Mouse (Mus musculus): ENCODE measurements around the gene Dnajb13.
A peak's percentile ranks its signal among the peaks of the same experiment; 100 is the strongest.

Gene Dnajb13

GRCm38 (mm10) chr7:100514573-100514972 is at the start of gene Dnajb13:
Gene Dnajb13, minus strand, starts transcription at chr7:100514960.
- no peak for DNase-seq

- no peak for DNase-seq
These were observed 47.3 kb upstream of the Dnajb13 start for GRCm38 (mm10) chr7:100561861-100562587.

- no peak for DNase-seq
These were observed 44.6 kb upstream of the Dnajb13 start for GRCm38 (mm10) chr7:100559331-100559730.

DNA sequence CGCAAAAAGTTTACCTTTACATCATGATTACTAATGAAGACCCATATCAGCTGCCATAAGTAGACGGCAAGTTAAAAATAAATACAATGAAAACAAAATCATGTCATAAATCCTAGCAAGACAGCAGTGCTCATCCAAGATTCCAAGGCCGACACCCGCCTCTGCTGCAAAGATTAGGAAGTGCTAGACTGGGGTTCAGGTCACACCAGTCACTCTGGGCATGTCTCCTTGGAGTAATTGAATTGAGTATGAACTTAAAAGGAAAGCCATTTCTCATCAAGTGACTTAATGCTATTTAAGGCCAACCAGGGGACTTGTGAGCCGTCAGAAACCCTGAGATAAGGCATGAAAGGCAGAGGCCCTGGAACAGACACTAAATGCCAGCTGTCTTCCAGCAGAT is 42.5 kb upstream of the Dnajb13 start:
- DNase-seq = no peak

DNA sequence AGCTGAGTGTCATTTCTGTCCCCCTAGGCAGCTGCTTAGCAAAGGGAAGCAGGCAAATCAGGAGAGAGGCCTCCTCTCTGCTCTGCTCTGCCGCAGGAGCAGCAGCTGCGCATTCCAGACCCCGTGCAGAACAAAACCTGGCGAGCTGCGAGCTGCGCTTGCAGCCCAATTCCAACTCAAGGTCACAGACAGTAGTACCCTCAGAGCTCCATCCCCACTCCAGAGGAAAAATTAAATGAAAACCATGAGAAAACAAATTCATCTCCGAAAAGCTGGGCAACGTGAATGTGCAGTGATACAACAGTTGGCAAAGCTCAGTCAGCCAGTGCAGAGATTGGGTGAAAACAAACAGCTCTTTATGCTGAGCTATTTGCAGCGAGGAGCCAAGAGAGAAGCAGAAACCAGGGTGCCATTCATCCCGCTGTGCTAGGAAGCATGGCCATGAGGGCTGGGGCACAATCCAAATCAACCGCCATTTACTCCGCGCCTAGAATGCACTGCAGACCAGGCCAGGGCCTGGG is 40.7 kb upstream of the Dnajb13 start:
- peak; percentile 86 for DNase-seq

DNA sequence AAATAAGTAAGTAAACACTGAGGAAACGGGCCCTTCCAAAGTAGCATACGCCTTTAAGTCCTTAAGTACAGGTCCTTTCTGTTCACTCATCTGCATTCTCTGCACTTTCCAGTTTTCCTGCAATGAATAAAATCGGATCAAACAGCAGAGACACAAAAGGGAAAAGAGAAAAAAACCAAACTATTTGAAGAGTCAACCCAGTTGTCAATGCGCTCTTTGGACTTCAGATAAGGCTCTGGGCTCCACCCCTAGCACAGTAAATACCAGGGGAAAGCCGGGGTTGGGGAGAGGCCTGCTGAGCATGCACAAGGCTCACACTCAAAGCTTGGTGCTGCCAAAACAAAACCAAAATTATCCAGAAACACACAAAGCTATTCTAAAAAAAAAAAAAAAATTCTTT is 40.2 kb upstream of the Dnajb13 start:
- no peak for DNase-seq

GRCm38 (mm10) chr7:100550338-100551007 is 35.7 kb upstream of the Dnajb13 start:
- DNase-seq = peak; percentile 65

GRCm38 (mm10) chr7:100549796-100550195 is 35.0 kb upstream of the Dnajb13 start:
- DNase-seq = no peak

- DNase-seq = no peak
These were observed 32.9 kb upstream of the Dnajb13 start for GRCm38 (mm10) chr7:100547631-100548030.

GRCm38 (mm10) chr7:100544437-100544836 is 29.7 kb upstream of the Dnajb13 start:
- DNase-seq = no peak

GRCm38 (mm10) chr7:100539516-100539915 is 24.8 kb upstream of the Dnajb13 start:
- no peak for DNase-seq

- DNase-seq = no peak
These were observed 22.8 kb upstream of the Dnajb13 start for GRCm38 (mm10) chr7:100537519-100537902.

- DNase-seq = peak; percentile 92
These were observed 22.2 kb upstream of the Dnajb13 start, which contains the start of gene Coa4 for GRCm38 (mm10) chr7:100536804-100537518. Gene Coa4, plus strand, starts transcription at chr7:100537071.

GRCm38 (mm10) chr7:100535831-100536230 is 21.1 kb upstream of the Dnajb13 start:
- no peak for DNase-seq

- DNase-seq = no peak
These were observed 19.5 kb upstream of the Dnajb13 start for GRCm38 (mm10) chr7:100534216-100534615.

- DNase-seq = no peak
These were observed 18.7 kb upstream of the Dnajb13 start for GRCm38 (mm10) chr7:100533503-100533902.

DNA sequence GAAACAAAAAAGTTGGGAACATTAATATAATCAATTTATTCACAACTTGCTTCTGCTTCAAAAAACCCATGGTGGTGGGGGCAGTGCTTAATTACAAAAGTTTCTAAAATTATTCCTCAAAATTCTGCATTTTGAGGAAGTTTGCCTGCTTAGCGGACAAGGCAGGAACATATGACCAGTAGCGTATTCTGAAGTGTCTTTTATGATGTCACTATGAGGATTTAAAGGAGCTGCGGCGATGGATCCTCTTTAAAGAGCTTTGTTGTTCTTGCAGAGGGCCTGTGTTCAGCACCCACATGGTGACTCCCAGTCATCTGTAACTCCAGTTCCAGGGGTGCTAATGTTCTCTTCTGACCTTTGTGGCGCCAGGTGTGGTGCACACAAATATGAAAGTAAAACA is 16.0 kb upstream of the Dnajb13 start:
- no peak for DNase-seq

- DNase-seq = no peak
These were observed 9.9 kb upstream of the Dnajb13 start for GRCm38 (mm10) chr7:100524669-100525068.

DNA sequence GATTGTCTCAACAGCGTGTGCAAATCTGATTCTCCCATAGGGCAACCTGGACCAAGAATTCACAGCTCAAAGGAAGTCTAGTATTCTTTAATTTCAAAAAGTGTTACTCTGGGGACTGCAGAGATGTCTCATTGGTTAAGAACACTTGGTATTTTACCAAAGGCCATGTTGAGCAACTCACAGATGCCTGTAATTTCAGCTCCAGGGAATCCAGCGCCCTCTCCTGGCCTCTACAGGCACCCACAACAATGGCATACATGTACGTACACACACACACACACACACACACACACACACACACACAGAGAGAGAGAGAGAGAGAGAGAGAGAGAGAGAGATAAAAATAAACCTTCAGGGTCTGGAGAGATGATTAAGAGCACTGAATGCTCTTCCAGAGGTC is 7.5 kb upstream of the Dnajb13 start:
- no peak for DNase-seq

- DNase-seq = no peak
These were observed 6.0 kb upstream of the Dnajb13 start for GRCm38 (mm10) chr7:100520663-100521285.

GRCm38 (mm10) chr7:100520204-100520603 is 5.4 kb upstream of the Dnajb13 start:
- no peak for DNase-seq

DNA sequence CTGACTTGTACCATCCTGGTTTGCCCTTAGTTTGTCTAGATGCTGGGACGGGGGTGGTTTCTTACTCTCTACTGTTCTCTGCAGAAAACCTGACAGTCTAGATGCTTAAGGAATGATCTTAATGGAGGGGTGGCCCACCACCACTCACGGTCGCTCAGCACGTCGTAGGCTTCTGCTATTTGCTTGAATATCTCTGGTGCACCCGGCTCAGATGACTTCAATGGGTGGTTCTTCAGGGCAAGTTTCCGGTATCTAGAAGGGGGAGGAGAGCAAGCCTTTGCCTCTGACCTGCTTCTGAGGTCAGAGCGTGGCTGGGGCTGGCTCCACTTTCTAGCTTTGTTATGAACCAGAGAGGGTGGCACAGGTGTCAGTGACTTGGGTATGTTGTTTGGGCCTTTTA is 3.2 kb downstream of the Dnajb13 start:
- no peak for DNase-seq

DNA sequence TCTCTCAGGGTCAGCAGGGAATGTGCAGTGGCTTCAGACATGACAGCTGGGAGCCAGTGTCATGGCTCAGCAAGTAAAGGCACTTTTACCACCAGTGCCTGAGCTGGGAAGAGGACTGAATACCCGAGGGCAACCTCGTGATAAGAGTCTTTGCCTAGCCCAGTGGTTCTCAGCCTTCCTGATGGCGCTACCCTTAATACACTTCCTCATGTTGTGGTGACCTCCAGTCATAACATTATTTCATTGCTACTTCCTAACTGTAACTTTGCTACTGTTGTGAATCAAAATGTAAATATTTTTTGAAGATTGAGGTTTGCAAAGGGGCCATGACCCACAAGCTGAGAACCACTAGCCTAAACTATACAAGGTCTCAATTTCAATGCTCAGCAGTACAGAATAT is 6.1 kb downstream of the Dnajb13 start:
- DNase-seq = no peak

Data from layer of hippocampus, adult 9-11 months (tissue).